Mouse (Mus musculus): ENCODE measurements at regions not wholly inside any gene's neighbourhood (a gene's known extent, or its start where the extent isn't known, plus 50 kb on each side); places are given as distances from the start of the nearest gene placed in this dataset.

DNA sequence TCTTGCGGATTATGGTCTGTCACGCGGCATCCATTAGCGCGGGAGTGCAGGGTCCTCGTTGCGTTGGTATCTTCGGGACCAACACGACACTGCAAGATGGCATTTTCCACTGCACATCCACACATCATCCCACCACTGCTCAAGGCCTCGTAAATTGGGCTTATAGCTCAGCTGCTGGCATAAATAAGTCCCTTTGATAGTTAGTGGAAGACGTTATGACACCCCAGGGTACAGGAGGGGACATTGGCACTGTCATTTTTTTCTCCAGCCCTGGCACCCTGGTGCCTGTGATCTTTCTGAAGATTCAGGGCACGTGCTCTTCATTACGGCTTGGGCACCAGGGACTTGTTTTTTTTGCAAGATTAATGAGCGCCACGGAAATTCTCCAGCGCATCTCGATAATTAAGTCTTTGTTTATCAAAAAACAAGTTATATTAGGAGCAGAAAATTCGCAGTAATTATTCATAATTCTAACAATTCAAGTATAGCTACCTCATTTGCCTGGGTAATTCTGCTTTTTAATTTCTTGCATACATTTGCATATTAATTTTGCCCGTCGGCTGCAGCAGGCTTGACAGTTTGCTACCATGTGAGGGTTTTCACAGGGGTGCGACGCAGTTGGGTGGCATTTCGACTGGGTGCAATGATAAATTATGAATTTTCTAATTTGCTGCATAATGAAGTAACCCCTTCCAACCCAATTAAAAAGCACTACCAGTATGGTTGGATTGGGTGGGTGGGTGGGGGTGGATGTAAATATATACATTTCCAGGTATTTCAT is 119.1 kb downstream of the Vrk1 start:
- DNase-seq (ENCODE audit: low spot score): no peak

DNA sequence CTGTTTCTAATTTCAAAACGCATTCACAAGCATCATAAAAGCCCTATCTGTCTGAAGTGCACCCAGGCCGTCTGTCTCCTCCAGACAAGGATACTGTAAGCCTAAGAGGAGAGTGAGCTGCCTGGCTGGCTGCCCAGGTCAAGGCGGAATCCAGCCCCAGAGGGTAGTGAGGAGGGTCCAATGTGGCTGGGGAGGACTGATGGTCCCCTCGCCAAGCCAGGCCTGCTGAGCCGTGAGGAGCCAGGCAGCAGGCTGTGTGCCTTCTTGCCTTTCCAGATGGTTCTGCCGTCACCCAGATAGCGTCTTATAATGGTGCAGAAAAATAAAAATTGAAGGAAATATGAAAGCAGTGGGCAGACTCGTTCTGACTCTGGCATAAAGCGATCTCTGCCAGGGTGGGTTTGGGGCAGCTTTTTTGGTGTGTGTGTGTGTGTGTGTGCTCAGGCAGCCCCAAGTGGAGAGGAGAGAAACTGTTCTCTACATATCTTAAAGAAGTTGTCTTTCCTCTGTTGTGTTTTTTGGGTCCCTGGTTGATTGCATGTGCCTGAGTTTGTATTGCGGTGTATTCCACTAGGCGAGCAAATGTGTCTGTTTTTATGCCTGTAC is 120.1 kb downstream of the Vrk1 start:
- DNase-seq (ENCODE audit: low spot score): no peak

DNA sequence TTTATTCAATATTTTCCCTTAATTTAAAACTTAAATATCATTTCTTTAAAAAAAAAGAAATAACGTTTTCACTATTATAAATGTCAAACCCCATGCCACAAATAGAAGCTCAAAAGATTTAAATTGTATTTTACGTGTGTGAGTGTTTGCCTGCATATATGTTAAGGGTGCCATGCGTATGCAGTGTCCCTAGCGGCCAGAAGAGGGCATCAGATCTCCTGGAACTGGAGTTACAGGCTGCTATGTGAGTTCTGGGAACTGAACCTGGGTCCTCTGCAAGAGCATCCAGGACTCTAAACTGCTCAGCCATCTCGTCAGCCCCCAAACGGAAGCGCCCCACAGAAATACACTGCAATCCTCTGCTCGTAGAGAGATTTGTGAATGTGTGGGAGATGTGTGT is 122.7 kb downstream of the Vrk1 start:
- DNase-seq (ENCODE audit: low spot score): no peak

- DNase-seq (ENCODE audit: low spot score): no peak
Observed at GRCm38 (mm10) chr12:106138466-106138865, 128.4 kb downstream of the Vrk1 start.

- DNase-seq (ENCODE audit: low spot score): no peak
Observed at GRCm38 (mm10) chr12:106139491-106139890, 129.5 kb downstream of the Vrk1 start.

GRCm38 (mm10) chr12:106139927-106140326 is 129.9 kb downstream of the Vrk1 start:
- DNase-seq (ENCODE audit: low spot score): no peak

DNA sequence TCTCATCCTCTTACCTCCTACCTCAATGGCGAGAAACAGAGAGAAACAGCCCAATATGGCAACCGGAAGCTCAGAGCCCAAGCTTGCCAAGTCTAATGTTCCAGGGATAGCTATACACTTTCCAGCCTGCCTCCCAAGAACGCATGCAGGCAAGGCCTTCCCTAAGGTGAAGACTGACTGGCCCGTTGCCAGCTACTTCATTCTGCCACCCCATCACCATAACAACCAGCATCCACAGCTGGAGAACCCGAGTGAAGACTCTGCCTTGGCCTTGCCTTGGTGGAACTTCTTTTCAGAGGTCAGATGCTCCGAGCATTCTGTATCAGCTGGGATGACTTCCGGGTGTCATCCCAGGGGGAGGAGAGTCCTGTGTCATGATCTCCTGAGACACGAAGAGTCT is 130.6 kb downstream of the Vrk1 start:
- DNase-seq (ENCODE audit: low spot score): no peak

GRCm38 (mm10) chr12:106143548-106143947 is 133.5 kb downstream of the Vrk1 start:
- no peak for DNase-seq (ENCODE audit: low spot score)

- DNase-seq (ENCODE audit: low spot score): no peak
Observed at GRCm38 (mm10) chr12:106156837-106157236, 146.8 kb downstream of the Vrk1 start.

DNA sequence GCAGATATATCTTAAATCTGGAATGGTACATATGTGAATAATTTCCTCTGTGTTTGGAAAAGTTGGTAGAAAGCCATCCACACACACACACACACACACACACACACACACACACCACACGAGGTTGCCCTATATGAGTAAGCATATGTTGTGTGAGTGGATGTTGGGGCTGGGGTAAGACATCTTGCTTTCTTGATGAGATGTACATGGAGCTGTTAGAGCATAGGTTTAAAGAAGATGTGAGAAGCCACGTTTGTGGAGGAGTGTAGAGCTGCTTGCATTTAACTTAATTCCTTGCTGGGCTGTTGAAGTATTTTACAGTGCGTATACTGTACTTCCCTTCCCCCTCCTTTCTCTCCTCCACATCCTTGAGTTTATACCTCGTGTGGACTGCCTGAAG is 147.8 kb downstream of the Vrk1 start:
- no peak for DNase-seq (ENCODE audit: low spot score)

GRCm38 (mm10) chr12:106158620-106159019 is 148.6 kb downstream of the Vrk1 start:
- peak; percentile 39 for DNase-seq (ENCODE audit: low spot score)

DNA sequence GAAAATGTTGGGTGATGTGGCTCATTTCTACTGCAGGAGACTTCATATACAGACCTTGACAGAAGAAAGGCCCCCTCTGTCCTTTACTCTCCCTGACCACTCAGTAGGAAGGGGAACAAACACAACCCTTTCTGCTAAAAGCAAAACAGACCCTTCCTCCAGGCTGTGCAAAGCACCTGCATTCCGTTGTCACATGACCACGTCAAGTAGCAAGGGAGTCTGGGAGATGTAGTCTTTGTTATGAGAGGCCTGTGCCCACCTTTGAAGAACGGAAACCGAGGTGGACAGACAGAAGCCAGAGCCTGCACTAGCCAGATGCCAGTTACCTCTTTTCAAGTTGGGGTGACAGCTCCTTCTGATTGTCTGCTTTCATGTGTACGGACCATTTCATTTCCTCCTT is 161.3 kb downstream of the Vrk1 start:
- DNase-seq (ENCODE audit: low spot score): no peak

- no peak for DNase-seq (ENCODE audit: low spot score)
Observed at GRCm38 (mm10) chr12:106173211-106173610, 163.2 kb downstream of the Vrk1 start.

- DNase-seq (ENCODE audit: low spot score): no peak
Observed at GRCm38 (mm10) chr12:106174070-106174980, 164.3 kb downstream of the Vrk1 start.

DNA sequence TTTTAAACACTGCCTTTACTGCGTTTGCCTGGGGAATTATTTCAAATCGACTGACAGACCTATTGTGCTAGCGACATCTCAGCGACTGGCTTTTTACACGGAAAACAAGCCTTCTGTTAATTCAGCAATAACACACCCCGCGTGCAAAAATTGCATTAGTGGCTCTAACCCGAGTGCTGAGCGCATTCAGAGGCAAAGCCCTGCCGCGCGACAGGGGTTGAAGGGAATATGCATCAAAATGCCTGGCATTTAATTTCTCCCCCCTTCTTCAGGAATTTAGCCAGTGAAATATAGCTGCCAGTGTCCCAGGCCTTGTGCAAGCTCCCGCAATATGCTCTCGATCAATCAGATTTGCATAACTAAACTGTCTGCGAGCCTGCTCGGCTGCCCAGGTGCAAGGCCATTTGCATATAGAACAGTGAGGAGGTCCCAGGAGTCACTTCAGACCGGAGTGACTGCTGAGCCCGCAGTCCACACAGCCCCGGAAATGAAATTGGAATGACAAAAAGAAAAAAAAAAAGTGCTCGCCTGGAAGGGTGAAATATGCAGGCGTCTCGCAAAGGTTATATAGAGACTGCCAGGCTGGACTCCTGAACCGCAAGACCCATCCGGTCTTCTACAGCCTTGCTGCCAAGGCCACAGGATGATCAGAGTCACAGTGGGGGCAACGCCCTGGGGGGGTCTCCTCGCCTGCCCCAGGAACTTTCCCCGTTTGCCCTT is 165.1 kb downstream of the Vrk1 start:
- DNase-seq (ENCODE audit: low spot score): no peak

- DNase-seq (ENCODE audit: low spot score): no peak
Observed at GRCm38 (mm10) chr12:106177302-106177701, 167.3 kb downstream of the Vrk1 start.

DNA sequence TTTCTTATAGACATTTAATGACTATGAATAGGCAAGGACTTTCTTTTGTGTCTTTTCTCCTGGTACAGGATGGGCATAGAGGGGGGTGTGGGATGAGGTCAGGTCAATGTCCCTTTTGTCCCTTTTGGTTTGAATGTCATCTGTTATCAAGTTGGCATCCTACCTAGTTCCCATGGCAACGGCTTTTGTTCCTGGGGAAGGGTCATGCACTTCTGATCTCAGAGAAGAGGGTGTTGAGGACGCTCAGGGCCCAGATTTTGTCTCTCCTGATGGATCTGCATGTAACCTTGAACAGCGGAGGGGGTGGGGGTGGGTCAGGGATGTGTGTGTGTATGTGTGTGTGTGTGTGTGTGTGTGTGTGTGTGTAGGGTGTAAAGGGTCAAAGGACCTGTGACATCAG is 167.8 kb downstream of the Vrk1 start:
- no peak for DNase-seq (ENCODE audit: low spot score)

GRCm38 (mm10) chr12:106178688-106179205 is 168.7 kb downstream of the Vrk1 start:
- no peak for DNase-seq (ENCODE audit: low spot score)

- DNase-seq (ENCODE audit: low spot score): no peak
Observed at GRCm38 (mm10) chr12:106182923-106183322, 172.9 kb downstream of the Vrk1 start.

- no peak for DNase-seq (ENCODE audit: low spot score)
Observed at GRCm38 (mm10) chr12:106183973-106184372, 173.9 kb downstream of the Vrk1 start.

DNA sequence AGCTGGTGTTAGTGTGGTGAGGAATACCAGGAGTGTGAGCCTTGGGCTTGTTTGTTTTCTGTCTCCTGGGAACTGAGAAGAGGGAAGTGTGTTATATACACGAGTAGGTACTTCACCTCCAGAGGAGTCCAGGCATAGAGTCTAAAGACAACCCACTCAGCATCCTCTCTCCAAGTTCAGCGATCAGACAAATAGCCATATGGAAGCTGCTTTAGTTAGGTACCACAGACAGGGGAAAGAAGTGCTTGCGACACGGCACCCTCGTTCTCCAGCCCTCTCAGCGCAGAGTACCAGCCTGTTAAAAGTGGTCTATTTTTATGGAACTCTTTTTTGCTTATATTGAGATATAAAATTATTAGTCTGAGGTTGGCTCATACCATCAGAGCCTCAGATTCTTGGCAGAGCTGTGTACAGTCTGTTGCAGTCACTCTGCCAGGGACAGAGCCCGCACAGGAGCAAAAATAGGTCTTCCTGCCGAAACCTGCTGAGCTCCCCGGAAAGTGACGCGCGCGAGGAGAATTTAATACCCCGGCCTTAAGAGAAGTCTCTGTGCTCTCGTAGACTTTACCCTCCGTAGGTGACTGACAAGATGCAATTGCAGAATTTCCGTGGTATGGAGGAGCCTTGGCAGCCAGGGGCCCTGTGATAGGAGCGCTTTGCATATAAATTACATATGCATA is 175.5 kb downstream of the Vrk1 start:
- DNase-seq (ENCODE audit: low spot score): no peak

All from testis, postnatal 14 days (tissue).